Mouse (Mus musculus): ENCODE measurements around the gene Sorbs1. TPM values are rescaled to one million over a fixed set of nuclear protein-coding genes. Genes with fewer than 3 reads are reported as not detected.

Sorbs1 gene
- polyA plus RNA-seq, 1 experiment from 2014 or later: 49.5 TPM

DNA sequence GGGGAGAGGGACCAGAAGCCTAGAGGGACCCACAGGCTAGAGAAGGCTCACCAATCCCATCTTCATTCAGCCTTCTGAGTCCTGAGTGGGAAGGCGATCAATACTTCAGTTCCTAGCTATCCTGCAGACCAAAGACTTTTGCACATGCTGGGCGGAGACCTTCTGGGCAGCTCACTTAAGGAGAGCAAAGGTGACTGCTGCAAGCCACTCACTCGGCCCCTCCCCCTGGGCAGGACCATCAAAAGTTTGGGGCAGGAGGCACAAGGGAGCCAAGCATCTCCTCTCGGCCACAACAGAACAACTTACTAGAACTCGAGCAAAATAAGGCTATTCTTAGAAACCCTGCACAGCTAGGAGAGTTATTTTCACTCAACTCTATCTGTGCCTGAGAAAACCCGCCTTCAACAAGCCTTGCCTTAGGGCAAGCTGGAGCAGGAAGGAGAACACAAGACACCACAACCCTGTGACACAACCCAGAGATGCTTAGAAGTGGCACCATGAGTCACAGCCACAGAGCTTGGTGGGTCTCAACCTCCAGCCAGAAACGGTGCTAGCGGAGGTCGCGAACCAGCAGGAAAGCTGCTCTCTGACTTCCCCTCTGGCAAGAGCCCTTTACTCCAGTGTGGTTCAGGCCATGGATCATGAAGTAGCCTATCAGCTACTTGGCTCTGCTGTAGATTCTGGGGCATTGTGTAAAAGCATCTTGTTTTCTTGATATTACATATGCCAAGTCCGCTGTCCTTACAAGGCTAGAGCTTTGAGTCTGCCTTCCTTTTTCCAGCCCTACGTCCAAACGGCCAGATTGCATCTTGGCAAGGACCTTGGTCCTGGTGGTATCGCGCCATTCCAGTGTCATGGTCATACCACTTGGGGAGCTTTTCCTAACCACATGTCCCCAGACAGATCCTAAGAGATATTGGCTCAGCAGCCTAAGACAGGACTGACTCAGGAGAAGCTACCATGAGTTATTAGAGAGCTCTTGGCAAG is 156.8 kb downstream of the Sorbs1 start:
- no peak for ATAC-seq (ENCODE audit: low FRiP score, low TSS enrichment)
- H3K9ac ChIP-seq (ENCODE audit: low read depth, low read length): no peak overlapping the region
- no peak overlapping the region for H3K27ac ChIP-seq (ENCODE audit: low read depth, low read length)
- no peaks in the 10 kb centered on the region for H3K9me3 ChIP-seq (ENCODE audit: control insufficient read depth, low read length)
- H3K36me3 ChIP-seq (ENCODE audit: control insufficient read depth, insufficient read depth, low read length): peaks cover 3% of the 10 kb centered on the region; the same call in 1 of the 2 replicates
- 85% methylated on average over 15 of the region's 15 CpGs for WGBS
- no peaks in the 10 kb centered on the region for H3K27me3 ChIP-seq (ENCODE audit: control insufficient read depth, insufficient read depth, low read length)
- H3K4me3 ChIP-seq (ENCODE audit: low read length): no peak overlapping the region
- no peaks in the 10 kb centered on the region for H3K4me1 ChIP-seq (ENCODE audit: control insufficient read depth, insufficient read depth, low read length)
- no peak overlapping the region for H3K4me2 ChIP-seq (replicated peaks; ENCODE audit: low read depth, low read length)

GRCm38 (mm10) chr19:40355075-40355474 is 158.5 kb downstream of the Sorbs1 start:
- H3K27ac ChIP-seq (ENCODE audit: low read depth, low read length): no peak overlapping the region
- H3K4me2 ChIP-seq (replicated peaks; ENCODE audit: low read depth, low read length): no peak overlapping the region
- H3K4me3 ChIP-seq (ENCODE audit: low read length): no peak overlapping the region
- no peak for ATAC-seq (ENCODE audit: low FRiP score, low TSS enrichment)
- no peaks in the 10 kb centered on the region for H3K4me1 ChIP-seq (ENCODE audit: control insufficient read depth, insufficient read depth, low read length)
- H3K36me3 ChIP-seq (ENCODE audit: control insufficient read depth, insufficient read depth, low read length): peaks cover 7% of the 10 kb centered on the region; the same call in 1 of the 2 replicates
- no peak overlapping the region for H3K9ac ChIP-seq (ENCODE audit: low read depth, low read length)
- no peaks in the 10 kb centered on the region for H3K27me3 ChIP-seq (ENCODE audit: control insufficient read depth, insufficient read depth, low read length)
- 98% methylated on average over 3 of the region's 3 CpGs for WGBS
- H3K9me3 ChIP-seq (ENCODE audit: control insufficient read depth, low read length): no peaks in the 10 kb centered on the region

DNA sequence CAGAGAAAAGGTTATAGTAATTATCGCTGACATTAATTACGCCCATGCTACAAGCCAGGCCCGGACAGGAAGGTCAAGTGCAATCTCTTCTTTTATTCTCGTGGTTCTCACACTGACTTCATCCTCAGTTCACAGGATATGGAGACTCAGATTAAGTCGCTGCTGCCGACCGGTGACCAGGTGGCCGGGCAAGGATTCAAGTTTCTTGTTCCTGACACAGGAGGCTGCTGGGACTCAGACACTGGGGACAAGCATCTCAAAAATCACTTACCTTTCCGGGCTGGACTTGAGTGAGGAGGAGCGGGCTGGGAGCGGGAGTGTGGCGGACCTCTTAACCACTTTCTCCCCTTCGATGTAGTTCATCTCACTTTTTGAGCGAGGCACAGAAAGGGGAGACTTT is 161.6 kb downstream of the Sorbs1 start:
- no peak overlapping the region for H3K9ac ChIP-seq (ENCODE audit: low read depth, low read length)
- H3K27me3 ChIP-seq (ENCODE audit: control insufficient read depth, insufficient read depth, low read length): no peaks in the 10 kb centered on the region
- peaks cover 7% of the 10 kb centered on the region; the same call in 1 of the 2 replicates for H3K36me3 ChIP-seq (ENCODE audit: control insufficient read depth, insufficient read depth, low read length)
- ATAC-seq (ENCODE audit: low FRiP score, low TSS enrichment): no peak
- H3K27ac ChIP-seq (ENCODE audit: low read depth, low read length): no peak overlapping the region
- 73% methylated on average over 14 of the region's 14 CpGs for WGBS
- H3K4me3 ChIP-seq (ENCODE audit: low read length): no peak overlapping the region
- no peaks in the 10 kb centered on the region for H3K9me3 ChIP-seq (ENCODE audit: control insufficient read depth, low read length)
- H3K4me2 ChIP-seq (replicated peaks; ENCODE audit: low read depth, low read length): no peak overlapping the region
- no peaks in the 10 kb centered on the region for H3K4me1 ChIP-seq (ENCODE audit: control insufficient read depth, insufficient read depth, low read length)

DNA sequence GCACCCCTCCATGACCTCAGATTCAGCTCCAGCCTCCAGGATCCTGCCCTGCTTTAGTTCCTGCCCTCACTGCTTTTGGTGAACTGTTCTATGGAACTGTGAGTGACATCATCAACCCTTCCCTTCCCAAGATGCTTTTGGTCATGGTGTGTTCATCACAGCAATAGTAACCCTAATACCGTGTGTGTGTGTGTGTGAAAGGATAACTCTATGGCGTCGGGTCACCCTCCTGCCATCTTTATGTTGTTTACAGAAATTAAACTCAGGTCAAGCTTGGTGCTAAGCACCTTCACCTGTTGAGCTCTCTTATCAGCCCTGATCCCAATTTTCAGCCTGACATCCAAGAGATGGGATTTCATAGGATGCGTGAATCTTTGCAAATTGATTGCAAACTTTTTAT is 162.7 kb downstream of the Sorbs1 start:
- Histone ChIP-seq H3K27me3 (ENCODE audit: control insufficient read depth, insufficient read depth, low read length) (no peaks in the 10 kb centered on the region), H3K4me3 (ENCODE audit: low read length) (no peak overlapping the region), H3K4me1 (ENCODE audit: control insufficient read depth, insufficient read depth, low read length) (no peaks in the 10 kb centered on the region), H3K36me3 (ENCODE audit: control insufficient read depth, insufficient read depth, low read length) (peaks cover 7% of the 10 kb centered on the region; the same call in 1 of the 2 replicates), H3K9me3 (ENCODE audit: control insufficient read depth, low read length) (no peaks in the 10 kb centered on the region), H3K4me2 (replicated peaks; ENCODE audit: low read depth, low read length) (no peak overlapping the region), H3K27ac (ENCODE audit: low read depth, low read length) (no peak overlapping the region), H3K9ac (ENCODE audit: low read depth, low read length) (no peak overlapping the region)
- no peak for ATAC-seq (ENCODE audit: low FRiP score, low TSS enrichment)
- WGBS: 88% methylated on average over 4 of the region's 4 CpGs

DNA sequence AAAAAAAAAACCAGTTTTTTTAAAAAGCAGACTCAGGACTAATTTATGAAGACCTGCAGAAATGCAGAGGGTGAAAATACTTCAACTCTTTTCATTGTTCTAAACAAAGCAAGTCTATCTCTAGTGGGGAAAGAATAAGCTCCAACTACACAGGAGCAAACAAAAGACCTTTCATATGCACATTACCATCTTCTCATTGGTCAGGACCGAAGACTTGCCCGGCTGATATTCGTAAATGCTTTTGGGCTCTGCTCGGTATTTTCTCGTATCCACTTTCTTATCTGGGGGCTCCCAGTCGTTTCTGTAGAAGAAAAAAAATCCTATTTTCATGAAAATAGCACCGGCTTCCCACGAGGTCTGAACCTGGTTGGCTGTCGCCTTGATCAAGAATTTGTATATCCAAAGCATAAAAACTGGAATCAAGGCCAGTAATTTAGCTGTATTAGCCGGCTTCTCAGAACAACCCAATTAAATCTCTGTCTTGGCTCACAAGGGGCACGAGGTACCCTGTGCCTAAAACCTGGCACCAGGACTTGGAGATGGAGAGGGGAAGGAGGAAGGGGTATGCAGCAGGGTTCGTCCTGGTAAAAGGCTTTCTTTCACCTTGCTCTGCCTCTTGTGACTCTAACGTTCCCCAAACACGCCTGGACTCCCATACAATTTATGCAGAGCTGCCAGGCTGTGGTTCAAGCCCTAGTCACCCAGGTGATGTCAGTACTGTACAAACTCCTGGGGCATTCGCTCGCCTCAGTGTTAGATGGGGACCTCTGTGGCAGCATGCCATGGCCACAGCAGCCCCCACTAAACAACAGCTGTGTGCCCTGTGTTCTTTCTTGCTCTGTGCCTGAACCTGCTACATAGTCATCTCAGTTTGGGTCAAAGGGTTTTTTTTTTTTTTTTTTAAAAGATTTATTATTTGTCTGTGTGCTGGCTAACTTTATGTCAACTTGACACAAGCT is 163.6 kb downstream of the Sorbs1 start:
- no peaks in the 10 kb centered on the region for H3K27me3 ChIP-seq (ENCODE audit: control insufficient read depth, insufficient read depth, low read length)
- no peaks in the 10 kb centered on the region for H3K9me3 ChIP-seq (ENCODE audit: control insufficient read depth, low read length)
- no peak overlapping the region for H3K4me3 ChIP-seq (ENCODE audit: low read length)
- no peaks in the 10 kb centered on the region for H3K4me1 ChIP-seq (ENCODE audit: control insufficient read depth, insufficient read depth, low read length)
- no peak overlapping the region for H3K9ac ChIP-seq (ENCODE audit: low read depth, low read length)
- no peak for ATAC-seq (ENCODE audit: low FRiP score, low TSS enrichment)
- 68% methylated on average over 16 of the region's 16 CpGs for WGBS
- H3K27ac ChIP-seq (ENCODE audit: low read depth, low read length): no peak overlapping the region
- peaks cover 7% of the 10 kb centered on the region; the same call in 1 of the 2 replicates for H3K36me3 ChIP-seq (ENCODE audit: control insufficient read depth, insufficient read depth, low read length)
- no peak overlapping the region for H3K4me2 ChIP-seq (replicated peaks; ENCODE audit: low read depth, low read length)

DNA sequence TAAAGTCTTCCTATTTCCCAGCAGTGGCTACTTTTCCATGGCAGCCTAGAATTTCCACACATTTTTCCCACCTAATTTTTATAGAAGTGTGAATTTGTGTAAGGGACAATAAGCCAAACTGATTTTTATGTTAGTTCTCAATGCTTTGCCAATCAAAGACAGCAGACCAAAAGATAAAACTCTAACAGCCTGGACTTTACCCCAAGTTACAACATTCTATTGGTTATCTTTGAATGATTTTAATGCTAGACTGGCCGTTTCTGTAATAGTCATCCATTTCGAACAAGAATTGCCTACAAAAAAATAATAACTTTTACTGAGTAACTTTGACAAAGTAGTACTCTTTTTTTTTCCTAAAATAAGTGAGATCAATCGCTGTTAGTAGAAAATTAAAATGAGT is 164.3 kb downstream of the Sorbs1 start:
- WGBS: 86% methylated on average over 3 of the region's 3 CpGs
- Histone ChIP-seq H3K4me1 (ENCODE audit: control insufficient read depth, insufficient read depth, low read length) (no peaks in the 10 kb centered on the region), H3K4me3 (ENCODE audit: low read length) (no peak overlapping the region), H3K9me3 (ENCODE audit: control insufficient read depth, low read length) (no peaks in the 10 kb centered on the region), H3K9ac (ENCODE audit: low read depth, low read length) (no peak overlapping the region), H3K4me2 (replicated peaks; ENCODE audit: low read depth, low read length) (no peak overlapping the region), H3K27me3 (ENCODE audit: control insufficient read depth, insufficient read depth, low read length) (no peaks in the 10 kb centered on the region), H3K27ac (ENCODE audit: low read depth, low read length) (no peak overlapping the region), H3K36me3 (ENCODE audit: control insufficient read depth, insufficient read depth, low read length) (peaks cover 7% of the 10 kb centered on the region; the same call in 1 of the 2 replicates)
- no peak for ATAC-seq (ENCODE audit: low FRiP score, low TSS enrichment)

- no peaks in the 10 kb centered on the region for H3K9me3 ChIP-seq (ENCODE audit: control insufficient read depth, low read length)
- WGBS: 53% methylated on average over 2 of the region's 2 CpGs
- ATAC-seq (ENCODE audit: low FRiP score, low TSS enrichment): no peak
- no peak overlapping the region for H3K4me2 ChIP-seq (replicated peaks; ENCODE audit: low read depth, low read length)
- no peaks in the 10 kb centered on the region for H3K27me3 ChIP-seq (ENCODE audit: control insufficient read depth, insufficient read depth, low read length)
- no peak overlapping the region for H3K4me3 ChIP-seq (ENCODE audit: low read length)
- H3K9ac ChIP-seq (ENCODE audit: low read depth, low read length): no peak overlapping the region
- peaks cover 7% of the 10 kb centered on the region; the same call in 1 of the 2 replicates for H3K36me3 ChIP-seq (ENCODE audit: control insufficient read depth, insufficient read depth, low read length)
- H3K27ac ChIP-seq (ENCODE audit: low read depth, low read length): no peak overlapping the region
- H3K4me1 ChIP-seq (ENCODE audit: control insufficient read depth, insufficient read depth, low read length): no peaks in the 10 kb centered on the region
These were observed 164.9 kb downstream of the Sorbs1 start for GRCm38 (mm10) chr19:40348652-40349051.

GRCm38 (mm10) chr19:40348175-40348574 is 165.4 kb downstream of the Sorbs1 start:
- H3K4me2 ChIP-seq (replicated peaks; ENCODE audit: low read depth, low read length): no peak overlapping the region
- H3K36me3 ChIP-seq (ENCODE audit: control insufficient read depth, insufficient read depth, low read length): peaks cover 7% of the 10 kb centered on the region; the same call in 1 of the 2 replicates
- H3K9ac ChIP-seq (ENCODE audit: low read depth, low read length): no peak overlapping the region
- WGBS: 86% methylated on average over 7 of the region's 7 CpGs
- ATAC-seq (ENCODE audit: low FRiP score, low TSS enrichment): no peak
- H3K4me3 ChIP-seq (ENCODE audit: low read length): no peak overlapping the region
- no peak overlapping the region for H3K27ac ChIP-seq (ENCODE audit: low read depth, low read length)
- no peaks in the 10 kb centered on the region for H3K9me3 ChIP-seq (ENCODE audit: control insufficient read depth, low read length)
- no peaks in the 10 kb centered on the region for H3K27me3 ChIP-seq (ENCODE audit: control insufficient read depth, insufficient read depth, low read length)
- no peaks in the 10 kb centered on the region for H3K4me1 ChIP-seq (ENCODE audit: control insufficient read depth, insufficient read depth, low read length)
